Mouse (Mus musculus) urinary bladder, postnatal 25 days (tissue): ENCODE measurements at regions not wholly inside any gene's neighbourhood (a gene's known extent, or its start where the extent isn't known, plus 50 kb on each side); places are given as distances from the start of the nearest gene placed in this dataset.
A peak's percentile ranks its signal among the peaks of the same experiment; 100 is the strongest.

ENCODE experiments used
- DNase-seq: peaks from one replicate; pipeline ENCODE4 v3.0.0; 2022; ENCODE audit warnings: low spot score

DNA sequence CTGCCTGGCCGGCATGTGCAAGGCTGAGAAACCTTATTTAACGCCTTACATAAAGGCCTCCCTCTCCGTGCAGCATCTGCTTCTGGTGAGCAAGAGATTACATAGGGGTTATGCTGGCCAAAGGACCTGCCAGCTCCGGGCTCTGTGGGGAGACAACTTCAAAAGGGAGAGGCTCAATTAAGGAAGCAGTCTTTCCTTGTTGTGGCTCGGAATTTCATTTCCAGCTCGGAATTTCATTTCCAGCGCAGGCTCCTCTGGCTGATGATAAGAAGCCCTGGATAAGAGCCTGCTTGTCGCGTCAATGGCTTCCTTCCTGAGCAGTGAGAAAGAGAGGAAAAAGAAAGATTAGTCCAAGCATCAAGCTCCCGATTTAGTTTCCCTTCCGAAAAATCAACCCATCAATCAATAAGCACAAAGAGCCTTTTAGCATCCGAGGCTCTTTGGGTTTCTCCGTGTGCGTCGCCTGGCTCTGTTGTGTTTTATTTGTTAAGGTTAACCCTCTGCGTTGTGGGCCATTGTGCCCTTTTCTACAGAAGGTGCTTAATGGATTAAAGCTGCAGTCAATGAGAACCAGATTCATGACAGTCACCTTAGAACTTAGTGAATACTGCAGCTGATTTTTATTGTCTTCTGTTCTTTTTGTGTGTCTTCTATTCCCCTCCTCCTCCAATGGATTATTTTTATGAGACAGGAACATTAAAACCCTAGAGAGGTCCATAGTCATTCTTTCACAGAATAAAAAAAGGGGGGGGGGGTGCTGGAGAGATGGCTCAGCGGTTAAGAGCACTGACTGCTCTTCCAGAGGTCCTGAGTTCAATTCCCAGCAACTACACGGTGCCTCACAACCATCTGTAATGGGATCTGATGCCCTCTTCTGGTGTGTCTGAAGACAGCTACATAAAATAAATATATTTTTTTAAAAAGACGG, 218.3 kb downstream of the Myo1b start:
- DNase-seq: no peak

DNA sequence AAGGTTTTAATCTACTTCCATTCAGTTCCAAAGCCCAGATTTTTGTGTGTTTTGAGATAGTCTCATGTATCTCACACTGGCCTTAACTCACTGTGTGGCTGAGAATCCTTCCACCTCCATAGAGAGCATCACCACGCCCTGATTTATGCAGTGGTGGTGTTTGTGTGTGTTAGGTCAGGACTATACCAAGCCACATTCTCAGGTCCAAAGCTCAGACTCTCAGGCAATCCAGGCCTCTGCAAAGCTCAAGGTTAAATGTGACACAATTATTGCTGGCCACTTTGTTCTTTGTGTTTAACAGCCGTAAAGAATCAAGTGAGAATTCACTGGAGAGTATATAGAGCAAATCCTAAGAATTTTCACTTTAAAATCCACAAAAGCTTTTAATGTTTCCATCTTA, 218.2 kb upstream of the Nabp1 start:
- DNase-seq: no peak

- no peak for DNase-seq
Observed at GRCm38 (mm10) chr1:51690878-51691277, 212.7 kb upstream of the Nabp1 start.

GRCm38 (mm10) chr1:51689461-51690223, 211.4 kb upstream of the Nabp1 start:
- peak; percentile 11 for DNase-seq

DNA sequence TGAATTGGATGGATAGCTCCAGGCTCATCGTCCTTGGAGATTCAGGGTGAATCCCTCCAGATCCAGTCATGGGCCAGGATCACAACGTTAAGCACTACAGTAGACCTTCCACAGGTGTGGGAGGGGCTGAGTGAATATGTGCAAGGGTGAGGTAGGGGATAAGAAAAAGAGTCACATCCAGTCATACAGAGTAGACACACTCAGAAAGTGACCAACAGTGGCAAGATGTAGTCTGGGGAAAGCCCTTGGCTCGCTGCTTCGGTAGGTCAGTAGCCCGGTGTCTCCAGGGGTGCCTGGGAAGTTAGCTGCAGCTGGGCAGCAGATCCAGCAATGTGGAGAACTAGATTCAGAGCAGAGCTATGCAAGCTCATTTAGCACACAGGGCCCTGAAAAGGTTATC, 210.7 kb upstream of the Nabp1 start:
- DNase-seq: no peak

DNA sequence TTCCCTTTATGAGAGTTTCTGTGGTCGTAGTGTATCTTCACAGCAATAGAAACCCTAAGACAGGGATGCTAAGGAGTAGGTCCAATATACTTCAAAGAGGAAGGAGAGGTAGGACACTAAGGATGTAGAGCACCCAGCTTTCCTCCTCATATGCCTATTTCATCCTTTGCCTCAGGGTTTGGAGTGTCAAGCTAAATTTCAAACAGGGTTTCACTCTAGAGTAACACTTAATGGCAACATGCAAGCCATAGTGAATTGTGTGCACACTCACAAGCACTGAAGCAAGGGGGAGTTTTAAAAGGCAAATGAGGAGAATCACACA, 210.0 kb upstream of the Nabp1 start:
- DNase-seq: no peak

- no peak for DNase-seq
Observed at GRCm38 (mm10) chr1:51687484-51688223, 209.4 kb upstream of the Nabp1 start.

DNA sequence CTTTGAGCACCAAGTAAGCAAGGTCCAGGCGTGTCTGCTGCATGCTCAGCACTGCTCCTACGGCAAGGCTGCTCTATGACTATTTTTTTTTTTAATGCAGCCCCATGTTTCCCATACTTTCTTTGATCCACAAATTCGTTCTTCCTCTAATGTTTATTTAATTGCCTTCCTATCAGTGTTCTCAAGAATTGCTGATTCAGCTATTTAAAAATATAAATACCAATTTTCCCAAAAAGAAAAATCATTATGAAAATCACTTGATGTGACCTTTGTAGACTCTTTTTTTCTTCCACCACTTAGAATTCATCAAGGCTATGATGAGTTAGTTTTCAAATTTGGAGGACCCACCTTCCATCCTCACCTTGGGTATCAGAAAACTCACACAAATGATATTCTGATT, 208.5 kb upstream of the Nabp1 start:
- no peak for DNase-seq

GRCm38 (mm10) chr1:51682273-51682672, 204.0 kb upstream of the Nabp1 start:
- no peak for DNase-seq

DNA sequence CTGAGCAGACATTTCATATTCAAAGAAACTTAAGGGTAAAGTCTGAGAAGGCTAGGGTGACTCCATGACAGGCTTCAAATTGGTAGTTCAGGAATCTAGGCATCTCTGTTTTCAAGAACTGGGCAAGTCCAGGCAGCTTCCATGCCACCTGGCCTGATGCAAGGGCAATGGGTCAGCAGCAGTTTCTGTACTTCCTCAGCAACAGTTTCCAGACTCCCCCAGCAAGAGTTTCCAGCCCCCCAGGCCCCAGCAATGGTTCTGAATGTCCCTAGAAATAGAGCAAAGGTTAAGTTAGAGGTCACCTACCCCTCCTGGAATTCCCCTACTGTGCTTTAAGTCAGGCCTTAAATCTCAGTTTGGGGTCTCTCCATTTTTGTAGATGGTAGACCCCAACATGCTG, 203.6 kb upstream of the Nabp1 start:
- no peak for DNase-seq

GRCm38 (mm10) chr1:51680725-51681124, 202.5 kb upstream of the Nabp1 start:
- no peak for DNase-seq

- DNase-seq: peak; percentile 12
Observed at GRCm38 (mm10) chr1:51678290-51678928, 200.2 kb upstream of the Nabp1 start.

GRCm38 (mm10) chr1:51677802-51678201, 199.6 kb upstream of the Nabp1 start:
- DNase-seq: no peak

DNA sequence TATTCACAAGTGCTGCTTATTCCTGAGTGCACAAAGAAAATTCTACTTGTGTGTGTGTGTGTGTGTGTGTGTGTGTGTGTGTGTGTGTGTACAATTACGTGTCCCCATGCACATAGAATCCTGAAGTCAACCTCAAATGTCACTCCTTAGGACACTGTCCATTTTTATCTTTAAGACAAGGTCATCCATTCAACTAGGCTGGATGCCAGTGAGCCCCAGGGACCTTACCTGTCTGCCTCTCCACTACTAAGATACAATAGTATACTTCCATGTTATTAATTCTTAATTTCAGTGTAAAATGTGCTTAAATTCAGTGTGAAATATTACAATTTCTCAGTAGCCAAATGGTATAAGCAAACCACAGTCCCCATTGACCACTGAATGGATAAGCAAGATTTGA, 193.5 kb upstream of the Nabp1 start:
- DNase-seq: no peak

DNA sequence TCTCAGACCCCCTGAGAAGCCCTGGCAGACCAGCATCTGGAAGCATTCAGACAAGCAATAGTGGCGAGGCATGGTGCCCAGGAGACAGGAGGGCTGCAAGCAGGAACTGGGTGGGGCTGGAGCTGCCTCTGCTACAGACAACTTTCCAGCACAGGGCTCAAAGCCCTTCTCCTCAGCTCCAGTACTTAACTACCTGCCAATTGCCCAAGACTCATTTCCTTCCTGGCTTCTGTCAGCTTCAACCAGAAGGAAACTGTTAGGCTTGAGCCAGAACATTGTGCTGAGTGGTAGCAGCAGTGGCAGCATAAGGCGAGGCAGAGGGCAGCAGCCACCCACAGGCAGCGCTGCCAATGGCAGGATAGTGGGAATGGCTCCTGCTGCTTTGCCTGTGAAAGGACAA, 193.1 kb upstream of the Nabp1 start:
- DNase-seq: no peak

GRCm38 (mm10) chr1:51670009-51670408, 191.8 kb upstream of the Nabp1 start:
- DNase-seq: no peak

- DNase-seq: no peak
Observed at GRCm38 (mm10) chr1:51668881-51669280, 190.7 kb upstream of the Nabp1 start.

GRCm38 (mm10) chr1:51660531-51660930, 182.3 kb upstream of the Nabp1 start:
- DNase-seq: no peak

- no peak for DNase-seq
Observed at GRCm38 (mm10) chr1:51657203-51657602, 179.0 kb upstream of the Nabp1 start.

DNA sequence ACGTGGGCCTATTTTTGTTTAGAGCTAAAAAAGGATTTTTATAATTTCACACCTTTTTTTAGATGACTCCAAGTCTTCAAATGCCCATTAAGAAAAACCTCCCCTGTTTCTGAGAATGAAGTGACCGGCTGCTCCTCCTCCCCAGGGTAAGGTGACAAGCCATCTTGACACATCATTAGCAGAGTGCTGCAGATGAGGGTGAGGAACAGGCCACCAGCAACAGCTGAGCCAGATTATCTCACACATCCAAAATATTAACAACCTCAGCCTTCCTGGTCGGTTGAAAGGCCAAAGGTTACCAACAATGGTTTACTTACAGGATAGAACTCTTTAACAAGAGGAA, 172.4 kb upstream of the Nabp1 start:
- no peak for DNase-seq

- no peak for DNase-seq
Observed at GRCm38 (mm10) chr1:51649963-51650652, 171.9 kb upstream of the Nabp1 start.

- DNase-seq: no peak
Observed at GRCm38 (mm10) chr1:51647955-51648354, 169.7 kb upstream of the Nabp1 start.
